Mouse (Mus musculus): ENCODE results near the gene Lars2. TPM values are rescaled to one million over a fixed set of nuclear protein-coding genes. Genes with fewer than 3 reads are reported as not detected.

The Lars2 gene
- total and polyA plus RNA-seq, 3 experiments = 5.1 to 15,188 (median 765) TPM

- no peak overlapping the region for H3K4me2 ChIP-seq (ENCODE audit: insufficient read depth, low read depth, poor library complexity, severe bottlenecking)
- H3K9ac ChIP-seq (ENCODE audit: insufficient read depth, low read depth) = no peak overlapping the region
- in situ Hi-C loops (cut with MboI; ENCODE audit: low pct_ligation_motif_present, low pct_unique_long_range_greater_than_20kb, low sequenced_read_pairs) = no loop called here
- H3K36me3 ChIP-seq (replicated peaks in 1 of 2; ENCODE audit: control insufficient read depth in 1 of 2, insufficient read depth in 1 of 2, low read length in 1 of 2) = no peaks in the 10 kb centered on the region
- H3K9me3 ChIP-seq (replicated peaks; ENCODE audit: low read length) = no peaks in the 10 kb centered on the region
- DNase-seq (ENCODE audit: extremely low read depth) = no peak
- no peak overlapping the region for H3K27ac ChIP-seq (ENCODE audit: insufficient read depth, low read depth)
- dilution Hi-C loops (cut with MboI; ENCODE audit: extremely low pct_ligation_motif_present, extremely low pct_unique_long_range_greater_than_20kb, low sequenced_read_pairs) = no loop called here
- H3K27me3 ChIP-seq (replicated peaks) = no peaks in the 10 kb centered on the region
- TF ChIP-seq JUND (conservative IDR thresholded peaks at IDR 0.05; ENCODE audit: low read depth, low read length) (no peak), CHD1 (IDR thresholded peaks at IDR 0.05; ENCODE audit: low read depth, low read length) (no peak), MAZ (IDR thresholded peaks at IDR 0.05; ENCODE audit: low read depth, low read length) (no peak), MEF2A (IDR thresholded peaks at IDR 0.05; ENCODE audit: borderline replicate concordance, low read depth, low read length) (no peak), TCF12 (IDR thresholded peaks at IDR 0.05; ENCODE audit: low read depth, low read length) (no peak), ZKSCAN1 (IDR thresholded peaks at IDR 0.05; ENCODE audit: borderline replicate concordance, low read depth, low read length) (no peak), SIN3A (IDR thresholded peaks at IDR 0.05; ENCODE audit: low read length) (no peak), ZC3H11A (IDR thresholded peaks at IDR 0.05; ENCODE audit: low read depth, low read length) (no peak), UBTF (IDR thresholded peaks at IDR 0.05; ENCODE audit: low read depth, low read length) (no peak), POLR2A (IDR thresholded peaks at IDR 0.05; ENCODE audit: low read depth, low read length) (no peak), JUN (IDR thresholded peaks at IDR 0.05; ENCODE audit: insufficient read depth, low read depth, low read length) (no peak), BHLHE40 (IDR thresholded peaks at IDR 0.05; ENCODE audit: low read depth, low read length) (no peak), RAD21 (IDR thresholded peaks at IDR 0.05; ENCODE audit: low read depth, low read length) (no peak)
- H3K4me1 ChIP-seq (ENCODE audit: control insufficient read depth in 1 of 2, insufficient read depth in 2 of 2) = peaks cover 6 to 16% of the 10 kb centered on the region in 2 experiments
- H3K4me3 ChIP-seq (replicated peaks in 1 of 3; ENCODE audit: low read depth in 2 of 3, low read length in 2 of 3, poor library complexity in 1 of 3) = no peak overlapping the region
- no peaks in the 10 kb centered on the region for H3K79me2 ChIP-seq (replicated peaks; ENCODE audit: control insufficient read depth, extremely low read depth, insufficient read depth, poor library complexity, severe bottlenecking)
Measured at GRCm38 (mm10) chr9:123339651-123340144, 27.0 kb upstream of the Lars2 start.

- no peak for DNase-seq (ENCODE audit: extremely low read depth)
- Histone ChIP-seq H3K27ac (ENCODE audit: insufficient read depth, low read depth) (no peak overlapping the region), H3K4me3 (replicated peaks in 1 of 3; ENCODE audit: low read depth in 2 of 3, low read length in 2 of 3, poor library complexity in 1 of 3) (no peak overlapping the region), H3K9ac (ENCODE audit: insufficient read depth, low read depth) (no peak overlapping the region), H3K9me3 (replicated peaks; ENCODE audit: low read length) (no peaks in the 10 kb centered on the region), H3K4me1 (ENCODE audit: control insufficient read depth in 1 of 2, insufficient read depth in 2 of 2) (peaks cover under 1 to 3% of the 10 kb centered on the region in 2 experiments; a peak in 1 of 4 replicates), H3K27me3 (replicated peaks) (no peaks in the 10 kb centered on the region), H3K79me2 (replicated peaks; ENCODE audit: control insufficient read depth, extremely low read depth, insufficient read depth, poor library complexity, severe bottlenecking) (no peaks in the 10 kb centered on the region), H3K36me3 (replicated peaks in 1 of 2; ENCODE audit: control insufficient read depth in 1 of 2, insufficient read depth in 1 of 2, low read length in 1 of 2) (no peaks in the 10 kb centered on the region), H3K4me2 (ENCODE audit: insufficient read depth, low read depth, poor library complexity, severe bottlenecking) (no peak overlapping the region)
- dilution Hi-C loops (cut with MboI; ENCODE audit: extremely low pct_ligation_motif_present, extremely low pct_unique_long_range_greater_than_20kb, low sequenced_read_pairs) = no loop called here
- TF ChIP-seq PAX5 (IDR thresholded peaks at IDR 0.05; ENCODE audit: low read length) = no peak
- TF ChIP-seq ZC3H11A (IDR thresholded peaks at IDR 0.05; ENCODE audit: low read depth, low read length) = no peak
- TF ChIP-seq MYC (IDR thresholded peaks at IDR 0.05; ENCODE audit: low read depth, low read length) = no peak
- no peak for TF ChIP-seq JUN (IDR thresholded peaks at IDR 0.05; ENCODE audit: insufficient read depth, low read depth, low read length)
- no peak for TF ChIP-seq MXI1 (IDR thresholded peaks at IDR 0.05; ENCODE audit: low read depth, low read length)
- no peak for TF ChIP-seq MEF2A (IDR thresholded peaks at IDR 0.05; ENCODE audit: borderline replicate concordance, low read depth, low read length)
- TF ChIP-seq MAX (IDR thresholded peaks at IDR 0.05; ENCODE audit: low read length) = no peak
- TF ChIP-seq MAZ (IDR thresholded peaks at IDR 0.05; ENCODE audit: low read depth, low read length) = no peak
- no peak for TF ChIP-seq MAFK (IDR thresholded peaks at IDR 0.05; ENCODE audit: insufficient replicate concordance, low read length)
- TF ChIP-seq NRF1 (IDR thresholded peaks at IDR 0.05; ENCODE audit: low read depth, low read length) = no peak
- TF ChIP-seq ETS1 (conservative IDR thresholded peaks at IDR 0.05; ENCODE audit: low read depth, low read length) = no peak
- TF ChIP-seq CHD2 (IDR thresholded peaks at IDR 0.05; ENCODE audit: low read length) = no peak
- no peak for TF ChIP-seq ELF1 (IDR thresholded peaks at IDR 0.05; ENCODE audit: low read depth, low read length)
- no peak for TF ChIP-seq GABPA (IDR thresholded peaks at IDR 0.05; ENCODE audit: insufficient replicate concordance, low read depth, low read length)
- no peak for TF ChIP-seq UBTF (IDR thresholded peaks at IDR 0.05; ENCODE audit: low read depth, low read length)
- no peak for TF ChIP-seq BHLHE40 (IDR thresholded peaks at IDR 0.05; ENCODE audit: low read depth, low read length)
- in situ Hi-C loops (cut with MboI; ENCODE audit: low pct_ligation_motif_present, low pct_unique_long_range_greater_than_20kb, low sequenced_read_pairs) = no loop called here
Measured at GRCm38 (mm10) chr9:123341256-123341655, 25.5 kb upstream of the Lars2 start.

Data from CH12.LX (cell line).